Mouse (Mus musculus) MEL (cell line): ENCODE results near the gene Ap1g1.
A peak's percentile ranks its signal among the peaks of the same experiment; 100 is the strongest.

Experiments
- CTCF ChIP-seq, 3 experiments: IDR thresholded peaks in 2 of 3; conservative IDR thresholded peaks in 1 of 3; 2 replicates each; pipeline ENCODE4 v1.5.1; 2011 to 2012; ENCODE audit warnings: low read length in 3 of 3, low read depth in 2 of 3, mild to moderate bottlenecking in 2 of 3, improper control_type of control experiment in 1 of 3, inconsistent platforms in 1 of 3, mixed read lengths in 1 of 3, moderate library complexity in 1 of 3; ENCODE audit not compliant: control insufficient read depth in 1 of 3, insufficient read depth in 1 of 3, poor library complexity in 1 of 3, severe bottlenecking in 1 of 3
- EP300 ChIP-seq, 2 experiments: IDR thresholded peaks; 2 replicates each; pipeline ENCODE4 v1.6.1; 2011; ENCODE audit warnings: improper control_type of control experiment in 2 of 2, low read length in 2 of 2, low read depth in 1 of 2, mild to moderate bottlenecking in 1 of 2
- GATA1 ChIP-seq: IDR thresholded peaks from 2 replicates; pipeline ENCODE4 v1.6.1; 2011; ENCODE audit warnings: low read depth, low read length, improper control_type of control experiment

GRCm38 (mm10) chr8:109864798-109865197 is 86.4 kb downstream of the Ap1g1 start:
- TF ChIP-seq EP300 (IDR thresholded peaks at IDR 0.05; ENCODE audit: low read depth in 1 of 2, low read length in 2 of 2) = peak; percentile 92
- peak; percentile 91 for TF ChIP-seq GATA1
- TF ChIP-seq CTCF (IDR thresholded peaks at IDR 0.05 in 2 of 3, conservative IDR thresholded peaks at IDR 0.05 in 1 of 3; ENCODE audit: control insufficient read depth in 1 of 3, insufficient read depth in 1 of 3, low read depth in 2 of 3, low read length in 3 of 3, poor library complexity in 1 of 3, severe bottlenecking in 1 of 3) = no peak
